Mouse (Mus musculus): Measurements from ENCODE around the gene Hils1. TPM values are rescaled to one million over a fixed set of nuclear protein-coding genes. Genes with fewer than 3 reads are reported as not detected.

Hils1 gene
- total and polyA plus RNA-seq, 3 experiments, result 0.25 TPM; not detected in 2

DNA sequence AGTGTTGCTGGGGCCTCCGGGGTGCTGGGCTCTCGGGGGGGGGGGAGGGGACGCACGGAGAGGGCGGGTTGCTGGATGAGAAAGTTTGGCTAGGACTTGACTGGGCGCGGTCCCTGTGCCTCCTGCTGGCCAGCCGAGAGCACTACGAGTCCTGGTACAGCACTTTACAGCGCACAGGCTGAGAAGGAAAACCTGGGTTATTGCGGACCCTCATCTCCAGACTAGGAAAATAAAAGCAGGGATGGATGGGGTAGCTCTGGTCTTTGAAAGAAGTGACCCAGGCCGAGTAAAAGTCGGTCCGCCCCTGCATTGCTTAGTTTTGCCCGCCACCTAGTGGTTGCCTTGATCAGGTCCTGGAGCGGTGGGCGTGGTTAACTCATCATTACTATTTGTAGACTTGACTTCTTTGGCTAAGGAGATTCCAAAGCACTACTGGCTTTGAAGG is 30.5 kb upstream of the Hils1 start:
- H3K4me3 ChIP-seq, result peak overlapping the region; percentile 41
- peak; percentile 89 to 91 for DNase-seq
- H3K27me3 ChIP-seq (ENCODE audit: control insufficient read depth, insufficient read depth, low read length), result no peaks in the 10 kb centered on the region
- H3K9ac ChIP-seq (ENCODE audit: low read depth, low read length), result no peak overlapping the region
- intact Hi-C loops (cut with DNase I), result loop anchor here (1.0 to 5.0 kb wide), 5 partner anchors 71 to 207 kb away; partner anchors contain the start of gene Pdk2
- H3K79me2 ChIP-seq (replicated peaks; ENCODE audit: control insufficient read depth, insufficient read depth, low read length), result no peaks in the 10 kb centered on the region
- peak overlapping the region; percentile 81 for H3K27ac ChIP-seq
- H3K4me1 ChIP-seq (ENCODE audit: control insufficient read depth, insufficient read depth, low read length), result peaks cover 3% of the 10 kb centered on the region; the same call in 1 of the 2 replicates
- no peaks in the 10 kb centered on the region for H3K36me3 ChIP-seq (ENCODE audit: control insufficient read depth, insufficient read depth, low read length)
- peak; percentile 69; the same call in 1 of the 2 replicates for TF ChIP-seq EP300 (IDR thresholded peaks at IDR 0.05; ENCODE audit: insufficient read depth, low read depth, low read length)
- peak; percentile 97; the same call in 1 of the 2 replicates for TF ChIP-seq CTCF (IDR thresholded peaks at IDR 0.05)
- TF ChIP-seq POLR2A (IDR thresholded peaks at IDR 0.05; ENCODE audit: insufficient read depth, low read depth, low read length), result no peak
- 2% methylated on average over 17 of the region's 17 CpGs for WGBS

DNA sequence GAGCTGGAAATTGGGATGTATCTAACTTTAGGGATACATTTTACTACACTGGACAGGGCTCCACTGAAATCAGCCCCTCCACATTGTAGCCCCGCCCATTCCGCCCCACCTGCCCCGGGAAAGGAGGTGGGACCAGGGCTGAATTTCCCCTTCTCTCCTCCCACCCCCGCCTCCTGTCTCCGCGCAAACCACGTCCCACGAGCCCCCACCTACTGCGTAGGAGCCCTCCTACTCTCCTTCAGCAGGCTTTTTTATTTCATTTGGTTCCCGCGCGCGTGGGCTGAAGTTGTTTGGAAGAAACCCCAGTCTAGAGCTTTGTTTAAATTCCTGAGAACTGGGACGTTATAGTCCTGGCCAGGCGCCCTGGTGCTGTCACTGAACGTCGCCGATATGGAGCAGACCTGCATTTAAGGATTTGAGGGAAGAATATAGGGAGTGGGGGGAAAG is 30.0 kb upstream of the Hils1 start:
- no peak for DNase-seq
- peak overlapping the region; percentile 41 for H3K4me3 ChIP-seq
- peaks cover 3% of the 10 kb centered on the region; the same call in 1 of the 2 replicates for H3K4me1 ChIP-seq (ENCODE audit: control insufficient read depth, insufficient read depth, low read length)
- TF ChIP-seq POLR2A (IDR thresholded peaks at IDR 0.05; ENCODE audit: insufficient read depth, low read depth, low read length), result no peak
- TF ChIP-seq CTCF (IDR thresholded peaks at IDR 0.05), result no peak
- no peak for TF ChIP-seq EP300 (IDR thresholded peaks at IDR 0.05; ENCODE audit: insufficient read depth, low read depth, low read length)
- no peak overlapping the region for H3K9ac ChIP-seq (ENCODE audit: low read depth, low read length)
- no peaks in the 10 kb centered on the region for H3K27me3 ChIP-seq (ENCODE audit: control insufficient read depth, insufficient read depth, low read length)
- H3K79me2 ChIP-seq (replicated peaks; ENCODE audit: control insufficient read depth, insufficient read depth, low read length), result no peaks in the 10 kb centered on the region
- intact Hi-C loops (cut with DNase I), result loop anchor here (1.0 to 5.0 kb wide), 4 partner anchors 71 to 152 kb away; partner anchors contain the start of gene Pdk2
- H3K36me3 ChIP-seq (ENCODE audit: control insufficient read depth, insufficient read depth, low read length), result no peaks in the 10 kb centered on the region
- H3K27ac ChIP-seq, result no peak overlapping the region
- 1% methylated on average over 18 of the region's 18 CpGs for WGBS

DNA sequence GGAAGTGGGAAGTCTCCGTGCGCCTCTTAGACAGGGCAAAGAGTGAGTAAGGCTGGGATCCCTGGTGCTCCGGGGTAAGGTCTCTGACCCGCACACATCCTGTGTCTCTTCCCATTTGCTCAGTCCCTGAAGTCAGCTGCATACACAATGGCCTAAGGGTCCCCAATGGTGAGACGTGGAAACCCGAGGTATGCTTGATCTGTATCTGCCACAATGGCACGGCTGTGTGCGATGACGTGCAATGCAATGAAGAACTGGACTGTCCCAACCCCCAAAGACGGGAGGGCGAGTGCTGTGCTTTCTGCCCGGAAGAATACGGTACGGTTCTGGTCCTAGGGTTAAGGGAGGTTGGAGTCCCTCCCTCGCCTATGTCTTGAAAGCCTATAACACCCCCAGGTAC is 29.6 kb upstream of the Hils1 start:
- intact Hi-C loops (cut with DNase I), result loop anchor here (1.0 to 5.0 kb wide), 5 partner anchors 63 to 152 kb away; partner anchors contain the start of gene Pdk2
- Histone ChIP-seq H3K36me3 (ENCODE audit: control insufficient read depth, insufficient read depth, low read length) (no peaks in the 10 kb centered on the region), H3K79me2 (replicated peaks; ENCODE audit: control insufficient read depth, insufficient read depth, low read length) (no peaks in the 10 kb centered on the region), H3K4me3 (peak overlapping the region; percentile 41), H3K27me3 (ENCODE audit: control insufficient read depth, insufficient read depth, low read length) (no peaks in the 10 kb centered on the region), H3K9ac (ENCODE audit: low read depth, low read length) (no peak overlapping the region), H3K4me1 (ENCODE audit: control insufficient read depth, insufficient read depth, low read length) (peaks cover 3% of the 10 kb centered on the region; the same call in 1 of the 2 replicates), H3K27ac (no peak overlapping the region)
- WGBS, result 5% methylated on average over 15 of the region's 15 CpGs
- no peak for TF ChIP-seq CTCF (IDR thresholded peaks at IDR 0.05)
- TF ChIP-seq POLR2A (IDR thresholded peaks at IDR 0.05; ENCODE audit: insufficient read depth, low read depth, low read length), result no peak
- 0 out of 2 replicates have a peak, but pooled peaks have one; percentile 15 for TF ChIP-seq EP300 (IDR thresholded peaks at IDR 0.05; ENCODE audit: insufficient read depth, low read depth, low read length)
- no peak for DNase-seq

DNA sequence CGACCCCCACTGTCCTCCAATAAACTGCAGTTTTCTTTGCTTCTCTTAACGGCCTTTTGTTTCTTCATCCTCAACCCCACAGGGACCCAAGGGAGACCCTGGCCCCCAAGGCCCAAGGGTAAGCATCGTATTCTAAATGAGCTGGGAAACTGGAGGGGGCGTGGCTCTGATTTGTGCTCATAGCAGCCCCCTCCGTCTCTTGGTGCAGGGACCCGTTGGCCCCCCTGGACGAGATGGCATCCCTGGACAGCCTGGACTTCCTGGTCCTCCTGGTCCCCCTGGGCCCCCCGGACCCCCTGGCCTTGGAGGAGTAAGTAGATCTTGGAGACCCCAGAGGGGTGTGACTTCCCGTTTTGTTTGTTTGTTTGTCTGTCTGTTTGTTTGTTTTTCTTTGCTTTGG is 29.1 kb upstream of the Hils1 start:
- H3K79me2 ChIP-seq (replicated peaks; ENCODE audit: control insufficient read depth, insufficient read depth, low read length), result no peaks in the 10 kb centered on the region
- H3K27ac ChIP-seq, result no peak overlapping the region
- intact Hi-C loops (cut with DNase I), result loop anchor here (2.0 to 5.0 kb wide), 2 partner anchors 63 to 104 kb away; partner anchors contain the start of gene Pdk2
- TF ChIP-seq POLR2A (IDR thresholded peaks at IDR 0.05; ENCODE audit: insufficient read depth, low read depth, low read length) (no peak), EP300 (IDR thresholded peaks at IDR 0.05; ENCODE audit: insufficient read depth, low read depth, low read length) (no peak), CTCF (IDR thresholded peaks at IDR 0.05) (no peak)
- WGBS, result 23% methylated on average over 9 of the region's 9 CpGs
- DNase-seq, result no peak
- H3K27me3 ChIP-seq (ENCODE audit: control insufficient read depth, insufficient read depth, low read length), result no peaks in the 10 kb centered on the region
- no peak overlapping the region for H3K9ac ChIP-seq (ENCODE audit: low read depth, low read length)
- no peaks in the 10 kb centered on the region for H3K36me3 ChIP-seq (ENCODE audit: control insufficient read depth, insufficient read depth, low read length)
- H3K4me1 ChIP-seq (ENCODE audit: control insufficient read depth, insufficient read depth, low read length), result peaks cover 3% of the 10 kb centered on the region; the same call in 1 of the 2 replicates
- H3K4me3 ChIP-seq, result peak overlapping the region; percentile 41

DNA sequence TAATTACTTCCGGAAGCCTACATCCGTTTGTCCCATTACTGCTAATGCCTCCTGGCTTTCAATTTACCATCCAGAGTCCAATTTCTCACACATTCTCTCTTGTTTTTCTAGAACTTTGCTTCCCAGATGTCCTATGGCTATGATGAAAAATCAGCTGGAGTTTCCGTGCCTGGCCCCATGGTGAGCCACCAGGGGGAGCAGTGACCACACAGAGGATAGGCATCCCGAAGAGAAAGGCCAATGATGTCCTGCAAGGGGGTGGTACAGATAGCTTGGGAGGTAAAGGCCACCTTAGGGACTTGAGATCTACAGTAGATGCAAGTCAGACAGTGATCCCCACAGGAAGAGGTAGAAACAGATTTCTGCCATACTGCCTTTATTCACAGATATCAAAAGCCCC is 28.1 kb upstream of the Hils1 start:
- Histone ChIP-seq H3K4me3 (no peak overlapping the region), H3K27ac (no peak overlapping the region), H3K36me3 (ENCODE audit: control insufficient read depth, insufficient read depth, low read length) (no peaks in the 10 kb centered on the region), H3K27me3 (ENCODE audit: control insufficient read depth, insufficient read depth, low read length) (no peaks in the 10 kb centered on the region), H3K9ac (ENCODE audit: low read depth, low read length) (no peak overlapping the region), H3K79me2 (replicated peaks; ENCODE audit: control insufficient read depth, insufficient read depth, low read length) (no peaks in the 10 kb centered on the region), H3K4me1 (ENCODE audit: control insufficient read depth, insufficient read depth, low read length) (0 out of 2 replicates have a peak, but pooled peaks cover 1% of the 10 kb centered on the region)
- WGBS, result 13% methylated on average over 4 of the region's 4 CpGs
- TF ChIP-seq CTCF (IDR thresholded peaks at IDR 0.05) (peak; percentile 97), POLR2A (IDR thresholded peaks at IDR 0.05; ENCODE audit: insufficient read depth, low read depth, low read length) (no peak), EP300 (IDR thresholded peaks at IDR 0.05; ENCODE audit: insufficient read depth, low read depth, low read length) (0 out of 2 replicates have a peak, but pooled peaks have one; percentile 60)
- intact Hi-C loops (cut with DNase I), result loop anchor here (1.0 to 5.0 kb wide), 3 partner anchors 31 to 103 kb away; partner anchors contain the start of gene Pdk2
- peak; percentile 71 to 84 for DNase-seq

DNA sequence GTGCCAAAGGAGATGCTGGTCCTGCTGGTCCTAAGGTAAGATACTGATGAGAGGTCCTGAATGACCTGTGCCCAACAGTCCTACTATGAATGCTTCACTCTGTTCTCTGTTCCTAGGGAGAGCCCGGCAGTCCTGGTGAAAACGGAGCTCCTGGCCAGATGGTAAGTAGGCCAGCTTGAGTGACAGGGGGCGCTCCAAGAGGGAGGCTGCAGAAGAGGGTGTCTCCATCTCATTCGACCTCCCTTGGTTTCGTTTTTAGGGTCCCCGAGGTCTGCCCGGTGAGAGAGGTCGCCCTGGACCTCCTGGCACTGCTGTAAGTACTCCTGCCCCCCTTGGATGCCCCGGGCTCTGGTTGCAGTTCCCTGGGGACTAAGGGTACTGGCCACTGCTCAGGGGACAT is 26.3 kb upstream of the Hils1 start:
- H3K79me2 ChIP-seq (replicated peaks; ENCODE audit: control insufficient read depth, insufficient read depth, low read length), result no peaks in the 10 kb centered on the region
- WGBS, result 41% methylated on average over 9 of the region's 9 CpGs
- no peak overlapping the region for H3K4me3 ChIP-seq
- no peaks in the 10 kb centered on the region for H3K27me3 ChIP-seq (ENCODE audit: control insufficient read depth, insufficient read depth, low read length)
- no peak for TF ChIP-seq CTCF (IDR thresholded peaks at IDR 0.05)
- no peak for TF ChIP-seq POLR2A (IDR thresholded peaks at IDR 0.05; ENCODE audit: insufficient read depth, low read depth, low read length)
- TF ChIP-seq EP300 (IDR thresholded peaks at IDR 0.05; ENCODE audit: insufficient read depth, low read depth, low read length), result no peak
- no peak overlapping the region for H3K9ac ChIP-seq (ENCODE audit: low read depth, low read length)
- no peak overlapping the region for H3K27ac ChIP-seq
- H3K4me1 ChIP-seq (ENCODE audit: control insufficient read depth, insufficient read depth, low read length), result 0 out of 2 replicates have a peak, but pooled peaks cover 1% of the 10 kb centered on the region
- no peak for DNase-seq
- intact Hi-C loops (cut with DNase I), result loop anchor here (2.0 kb wide), 1 partner anchor 16 kb away; no protein-coding TSS in a partner anchor
- H3K36me3 ChIP-seq (ENCODE audit: control insufficient read depth, insufficient read depth, low read length), result no peaks in the 10 kb centered on the region

Measured in heart, adult 2 months (tissue).